Comparison of ENCODE assay signal across 11 mouse cellular contexts in the genomic region with DNA sequence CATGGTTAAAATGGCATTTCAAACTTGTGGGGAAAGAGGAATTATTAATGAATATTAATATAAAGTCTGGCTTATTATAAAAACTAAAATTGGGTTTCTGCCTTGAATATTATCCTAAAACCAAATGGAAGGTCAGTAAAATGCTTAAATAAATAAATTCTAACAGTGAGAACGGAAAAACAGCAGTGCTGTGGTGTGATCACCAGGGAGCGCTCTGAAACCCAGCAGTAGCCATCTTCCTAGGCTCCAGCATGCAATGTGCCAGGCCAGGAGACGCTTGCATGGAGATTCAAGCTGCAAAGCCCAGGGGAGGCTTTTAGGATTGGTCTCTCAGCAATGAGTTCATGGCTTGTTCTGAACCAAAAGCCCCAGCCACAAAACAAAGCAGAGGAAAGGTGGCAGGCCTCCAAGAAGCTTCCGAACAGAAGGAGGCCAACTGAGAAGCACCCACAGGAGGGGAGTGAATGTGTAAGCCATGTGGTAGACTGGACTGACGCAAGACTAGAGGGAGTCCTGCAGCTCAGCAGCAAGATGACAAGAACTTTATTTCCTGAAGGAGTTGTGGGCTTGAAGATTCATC. TPM values are rescaled to one million over a fixed set of nuclear protein-coding genes. Genes with fewer than 3 reads are reported as not detected.
A peak's percentile ranks its signal among the peaks of the same experiment; 100 is the strongest.
DNase-seq lines count a peak whose midpoint lies in the region; ATAC-seq lines count a peak whose summit lies in the region.
"Had no signal": no experiment of that assay in that cellular context is flagged by ENCODE, and none has a peak within 500 bp of the region (broad histone marks: within the 10 kb centered on the region; RNA-seq: fewer than 3 reads in every experiment).

No protein-coding gene starts in this region.

- peak; percentile 11 for DNase-seq in embryonic facial prominence, embryonic 14.5 days (ENCODE audit: low spot score)
- DNase-seq in embryonic facial prominence, embryonic 10.5 days (ENCODE audit: low spot score) = no peak
- DNase-seq in layer of hippocampus, adult 11-12 months (ENCODE audit: low spot score) = peak; percentile 28
- DNase-seq in layer of hippocampus, adult 8-10 months (ENCODE audit: low spot score in 2 of 2) = no peak
- DNase-seq in testis, postnatal 10 days (ENCODE audit: low spot score) = peak; percentile 59
- no peak for DNase-seq in testis, postnatal 14 days (ENCODE audit: low spot score)
- DNase-seq in cerebellum, adult 9-11 months = no peak

- H3K27ac ChIP-seq in embryonic facial prominence, embryonic 14.5 days (replicated peaks; ENCODE audit: low read depth, low read length) = no peak overlapping the region
- H3K27ac ChIP-seq in embryonic facial prominence, embryonic 10.5 days (replicated peaks) = no peak overlapping the region
- H3K27ac ChIP-seq in kidney, embryonic 16.5 days (ENCODE audit: low read length) = no peak overlapping the region
- H3K27ac ChIP-seq: limb, embryonic 12.5 days; lung, embryonic 15.5 days had no signal

- no peak overlapping the region for H3K4me3 ChIP-seq in embryonic facial prominence, embryonic 14.5 days (ENCODE audit: low read depth, low read length)
- no peak overlapping the region for H3K4me3 ChIP-seq in embryonic facial prominence, embryonic 10.5 days
- no peak overlapping the region for H3K4me3 ChIP-seq in kidney, embryonic 16.5 days (ENCODE audit: low read length)
- H3K4me3 ChIP-seq: limb, embryonic 12.5 days; lung, embryonic 15.5 days; myocyte had no signal

- H3K9me3 ChIP-seq in embryonic facial prominence, embryonic 14.5 days (ENCODE audit: control insufficient read depth, low read length) = no peaks in the 10 kb centered on the region
- no peaks in the 10 kb centered on the region for H3K9me3 ChIP-seq in embryonic facial prominence, embryonic 10.5 days
- H3K9me3 ChIP-seq in kidney, embryonic 16.5 days (ENCODE audit: low read length) = no peaks in the 10 kb centered on the region
- H3K9me3 ChIP-seq: lung, embryonic 15.5 days had no signal

- no peak overlapping the region for H3K9ac ChIP-seq in embryonic facial prominence, embryonic 14.5 days (ENCODE audit: low read depth, low read length)
- H3K9ac ChIP-seq in kidney, embryonic 16.5 days (replicated peaks; ENCODE audit: low read length) = no peak overlapping the region
- H3K9ac ChIP-seq: limb, embryonic 12.5 days; lung, embryonic 15.5 days had no signal

- H3K4me1 ChIP-seq in embryonic facial prominence, embryonic 14.5 days (ENCODE audit: control insufficient read depth, insufficient read depth, low read length) = no peaks in the 10 kb centered on the region
- H3K4me1 ChIP-seq in embryonic facial prominence, embryonic 10.5 days = 0 out of 2 replicates have a peak, but pooled peaks cover 5% of the 10 kb centered on the region
- no peaks in the 10 kb centered on the region for H3K4me1 ChIP-seq in kidney, embryonic 16.5 days (ENCODE audit: insufficient read depth, low read length)
- H3K4me1 ChIP-seq: lung, embryonic 15.5 days had no signal

- no peaks in the 10 kb centered on the region for H3K36me3 ChIP-seq in embryonic facial prominence, embryonic 14.5 days (ENCODE audit: control insufficient read depth, insufficient read depth, low read length)
- no peaks in the 10 kb centered on the region for H3K36me3 ChIP-seq in embryonic facial prominence, embryonic 10.5 days (replicated peaks)
- H3K36me3 ChIP-seq in kidney, embryonic 16.5 days (ENCODE audit: insufficient read depth, low read length) = no peaks in the 10 kb centered on the region
- H3K36me3 ChIP-seq: limb, embryonic 12.5 days; lung, embryonic 15.5 days had no signal

- H3K4me2 ChIP-seq in embryonic facial prominence, embryonic 14.5 days (ENCODE audit: low read depth, low read length) = no peak overlapping the region
- H3K4me2 ChIP-seq in kidney, embryonic 16.5 days (replicated peaks; ENCODE audit: low read depth, low read length) = no peak overlapping the region
- H3K4me2 ChIP-seq: limb, embryonic 12.5 days; lung, embryonic 15.5 days had no signal

- WGBS in embryonic facial prominence, embryonic 14.5 days = 53% methylated on average over 5 of the region's 5 CpGs
- 72% methylated on average over 5 of the region's 5 CpGs for WGBS in embryonic facial prominence, embryonic 10.5 days
- 63% methylated on average over 5 of the region's 5 CpGs for WGBS in kidney, embryonic 16.5 days

- ATAC-seq in embryonic facial prominence, embryonic 14.5 days (ENCODE audit: low read depth) = no peak
- no peak for ATAC-seq in kidney, embryonic 16.5 days (ENCODE audit: low FRiP score, low TSS enrichment)

- H3K27me3 ChIP-seq in embryonic facial prominence, embryonic 14.5 days (replicated peaks; ENCODE audit: control insufficient read depth, insufficient read depth, low read length) = no peaks in the 10 kb centered on the region
- H3K27me3 ChIP-seq in embryonic facial prominence, embryonic 10.5 days (replicated peaks; ENCODE audit: low read depth, poor library complexity, severe bottlenecking) = no peaks in the 10 kb centered on the region
- H3K27me3 ChIP-seq in kidney, embryonic 16.5 days (ENCODE audit: insufficient read depth, low read length) = no peaks in the 10 kb centered on the region
- H3K27me3 ChIP-seq: limb, embryonic 12.5 days; lung, embryonic 15.5 days had no signal

RNA-seq across cellular contexts. Expression of a gene that starts 52.3 kb away (rescaled TPM):
- polyA plus RNA-seq in embryonic facial prominence, embryonic 14.5 days (2014; fragmentation: Nextera tagmentation; extraction: Ambion mirVana) = 16.4 and 20.6 TPM in 2 replicates
- polyA plus RNA-seq in embryonic facial prominence, embryonic 10.5 days (2016; fragmentation: Nextera tagmentation; extraction: Ambion mirVana) = 1.2 and 2.8 TPM in 2 replicates
- total RNA-seq in layer of hippocampus, adult 8-10 months (2022) = 10 to 100 TPM in 1 of 4 experiments, 1 to 10 TPM in 3; 5.4 to 10.4 (median 8.3) TPM
- polyA plus RNA-seq in kidney, embryonic 16.5 days (2015; fragmentation: Nextera tagmentation; extraction: Ambion mirVana) = 10.0 and 11.2 TPM in 2 replicates

Comparison
In these comparisons a context has a peak if more than half of its experiments do, and no peak if none do; other contexts are left out.
1. DNase-seq: peak in embryonic facial prominence, embryonic 14.5 days (single experiment), layer of hippocampus, adult 11-12 months (single experiment) and testis, postnatal 10 days (single experiment); none in embryonic facial prominence, embryonic 10.5 days (single experiment), layer of hippocampus, adult 8-10 months (0 of 2), testis, postnatal 14 days (single experiment) and cerebellum, adult 9-11 months (single experiment).